Mouse (Mus musculus) heart, embryonic 16.5 days (tissue): ENCODE measurements around the gene Zfp963. TPM values are rescaled to one million over a fixed set of nuclear protein-coding genes. Genes with fewer than 3 reads are reported as not detected.

Experiments used
- ATAC-seq: fragments of 200-750 bp; cut with Nextera tagmentation; replicated peaks from 2 replicates; pipeline ENCODE4 v1.8.0; 2017; ENCODE audit warnings: moderate number of reproducible peaks; ENCODE audit not compliant: insufficient read depth, low FRiP score; ENCODE audit errors: extremely low read depth
- H3K27ac ChIP-seq: fragments of 300-500 bp; sonication (generic); 2 replicates; pipeline ENCODE4 v1.5.1; 2014; ENCODE audit warnings: mild to moderate bottlenecking, low read length, control low read depth, moderate library complexity
- H3K27me3 ChIP-seq: fragments of 300-500 bp; sonication (generic); 2 replicates; pipeline ENCODE4 v1.6.1; 2014; ENCODE audit warnings: low read length, mixed read lengths; ENCODE audit not compliant: control insufficient read depth, insufficient read depth
- H3K36me3 ChIP-seq: fragments of 300-500 bp; sonication (generic); 2 replicates; pipeline ENCODE4 v1.6.1; 2014; ENCODE audit not compliant: control insufficient read depth, insufficient read depth
- H3K4me1 ChIP-seq: fragments of 300-500 bp; sonication (generic); 2 replicates; pipeline ENCODE4 v1.6.1; 2014; ENCODE audit warnings: low read length, mixed read lengths; ENCODE audit not compliant: control insufficient read depth, insufficient read depth
- H3K4me2 ChIP-seq: fragments of 300-500 bp; sonication (generic); 2 replicates; pipeline ENCODE4 v1.6.1; 2014; ENCODE audit warnings: low read depth, mild to moderate bottlenecking, control low read depth, low read length
- H3K4me3 ChIP-seq: fragments of 300-500 bp; sonication (generic); 2 replicates; pipeline ENCODE4 v1.5.1; 2014; ENCODE audit warnings: mild to moderate bottlenecking, control low read depth, low read length
- H3K9ac ChIP-seq: fragments of 300-500 bp; sonication (generic); 2 replicates; pipeline ENCODE4 v1.6.1; 2014; ENCODE audit warnings: low read length, control low read depth
- H3K9me3 ChIP-seq: fragments of 300-500 bp; sonication (generic); replicated peaks from 2 replicates; pipeline ENCODE4 v1.6.1; 2016; ENCODE audit warnings: low read length; ENCODE audit not compliant: control insufficient read depth
- WGBS: fragments of 180-500 bp; shearing (Covaris S2); extraction: QIAGEN DNeasy Blood & Tissue Kit; methylation state at CpG from one replicate; pipeline ENCODE4 v1.1.7; 2014; 5-methylcytosine and 5-hydroxymethylcytosine counted together
- polyA plus RNA-seq: library from polyadenylated mRNA; unstranded; fragments of >200 nt; fragmentation: Nextera tagmentation; extraction: Ambion mirVana; gene quantifications from 2 replicates; pipeline ENCODE4 v1.2.1, GENCODE M21; 2015

The Zfp963 gene
- polyA plus RNA-seq, 1 experiment from 2014 or later, result 5.1 TPM

DNA sequence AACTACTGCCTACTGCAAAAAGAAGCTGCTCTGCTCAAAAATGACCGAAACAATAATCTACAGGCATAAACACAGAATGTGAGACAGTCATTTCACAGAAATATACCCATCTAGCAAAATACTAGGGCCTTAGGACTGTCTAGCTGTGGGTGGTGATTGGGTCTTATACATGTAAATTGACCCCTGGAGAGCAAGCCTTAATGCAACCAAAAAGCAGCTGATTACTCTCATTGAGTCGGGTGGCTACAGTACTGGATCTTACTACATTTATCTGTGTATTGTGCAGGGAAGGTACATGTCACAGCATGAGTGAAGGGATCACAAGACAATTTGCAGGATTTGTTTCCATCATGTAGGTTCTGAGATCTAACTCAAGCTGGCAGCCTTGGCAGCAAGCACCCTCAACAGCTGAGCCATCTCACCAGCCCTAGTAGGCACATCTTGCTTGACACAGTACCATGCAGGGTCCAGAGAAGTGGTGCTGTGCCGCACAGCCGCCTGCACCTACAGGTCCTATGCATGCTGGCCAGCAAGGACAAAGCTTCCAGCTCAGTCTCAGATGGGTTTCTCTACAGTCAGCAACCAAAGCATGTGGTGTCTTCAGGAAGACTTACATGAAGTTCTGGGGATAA, 12.2 kb upstream of the Zfp963 start:
- Histone ChIP-seq H3K4me1 (no peaks in the 10 kb centered on the region), H3K27me3 (no peaks in the 10 kb centered on the region), H3K9me3 (peaks cover 19% of the 10 kb centered on the region), H3K27ac (no peak overlapping the region), H3K4me3 (no peak overlapping the region), H3K4me2 (no peak overlapping the region), H3K9ac (no peak overlapping the region), H3K36me3 (peaks cover 39% of the 10 kb centered on the region)
- WGBS, result 90% methylated on average over 4 of the region's 4 CpGs
- no peak for ATAC-seq

DNA sequence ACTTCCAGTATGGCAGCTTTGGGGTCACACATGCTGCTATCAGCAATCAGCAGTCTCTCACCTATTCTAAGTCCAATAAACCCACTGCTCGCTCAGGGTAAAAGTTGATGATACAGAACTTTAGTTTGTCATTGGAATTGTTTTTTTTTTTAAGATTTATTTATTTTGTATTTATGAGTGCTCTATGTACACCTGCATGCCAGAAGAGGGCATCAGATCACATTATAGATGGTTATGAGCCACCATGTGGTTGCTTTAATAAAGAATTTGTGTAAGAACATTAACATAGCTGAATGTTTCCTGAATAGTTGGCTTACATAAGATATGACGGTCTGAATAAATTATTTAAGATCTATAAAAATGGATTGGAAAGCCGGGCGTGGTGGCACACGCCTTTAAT, 8.5 kb upstream of the Zfp963 start:
- H3K36me3 ChIP-seq, result peaks cover 14% of the 10 kb centered on the region
- H3K27ac ChIP-seq, result no peak overlapping the region
- no peak for ATAC-seq
- H3K9ac ChIP-seq, result no peak overlapping the region
- H3K4me2 ChIP-seq, result no peak overlapping the region
- no peaks in the 10 kb centered on the region for H3K4me1 ChIP-seq
- WGBS, result 96% methylated on average over 5 of the region's 5 CpGs
- no peaks in the 10 kb centered on the region for H3K9me3 ChIP-seq
- H3K4me3 ChIP-seq, result no peak overlapping the region
- no peaks in the 10 kb centered on the region for H3K27me3 ChIP-seq

DNA sequence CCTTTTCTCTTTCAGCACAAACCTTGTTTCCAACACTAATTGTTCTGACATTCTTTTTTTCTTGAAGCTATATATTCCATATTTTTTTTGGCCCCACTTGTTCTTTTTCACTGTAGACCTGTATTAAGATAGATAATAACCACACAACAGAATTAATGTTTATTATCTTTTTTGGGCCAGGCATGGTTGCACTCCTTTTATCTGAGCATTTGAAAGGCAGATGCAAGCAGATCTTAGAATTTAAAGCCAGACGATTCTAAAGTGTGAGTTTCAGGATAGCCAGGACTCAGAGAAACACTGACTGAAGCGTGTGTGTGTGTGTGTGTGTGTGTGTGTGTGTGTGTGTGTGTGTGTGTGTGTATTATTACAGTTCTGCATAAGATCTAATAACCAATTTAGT, 2.7 kb upstream of the Zfp963 start:
- H3K27me3 ChIP-seq, result no peaks in the 10 kb centered on the region
- no peak overlapping the region for H3K4me3 ChIP-seq
- no peak overlapping the region for H3K9ac ChIP-seq
- no peaks in the 10 kb centered on the region for H3K9me3 ChIP-seq
- no peak overlapping the region for H3K4me2 ChIP-seq
- 87% methylated on average over 2 of the region's 2 CpGs for WGBS
- no peak overlapping the region for H3K27ac ChIP-seq
- ATAC-seq, result no peak
- peaks cover 8% of the 10 kb centered on the region for H3K4me1 ChIP-seq
- peaks cover 11% of the 10 kb centered on the region; the same call in 1 of the 2 replicates for H3K36me3 ChIP-seq

DNA sequence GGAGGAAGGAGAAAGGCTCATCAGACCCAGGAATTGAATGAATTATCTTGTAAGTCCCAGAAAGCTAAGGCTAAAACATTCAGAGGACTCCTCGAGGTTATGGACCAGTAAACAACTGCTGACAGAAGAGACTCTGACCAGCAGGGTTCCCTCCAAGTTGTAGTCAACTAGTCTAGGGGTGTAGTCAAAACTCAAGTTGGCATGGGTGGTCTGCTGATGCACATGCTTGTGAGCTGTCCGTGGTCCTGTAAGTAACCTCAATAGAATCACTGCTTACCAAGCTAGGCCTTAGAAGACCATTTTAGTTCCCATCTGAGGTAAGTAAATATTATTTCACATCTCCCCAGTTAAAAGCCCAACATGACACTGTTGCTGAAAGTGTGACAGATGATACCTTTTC, 8.5 kb downstream of the Zfp963 start:
- 77% methylated on average over 2 of the region's 2 CpGs for WGBS
- no peak overlapping the region for H3K4me3 ChIP-seq
- no peak overlapping the region for H3K27ac ChIP-seq
- H3K9me3 ChIP-seq, result no peaks in the 10 kb centered on the region
- H3K4me1 ChIP-seq, result no peaks in the 10 kb centered on the region
- H3K27me3 ChIP-seq, result no peaks in the 10 kb centered on the region
- peaks cover 11% of the 10 kb centered on the region for H3K36me3 ChIP-seq
- H3K4me2 ChIP-seq, result no peak overlapping the region
- no peak overlapping the region for H3K9ac ChIP-seq
- no peak for ATAC-seq

DNA sequence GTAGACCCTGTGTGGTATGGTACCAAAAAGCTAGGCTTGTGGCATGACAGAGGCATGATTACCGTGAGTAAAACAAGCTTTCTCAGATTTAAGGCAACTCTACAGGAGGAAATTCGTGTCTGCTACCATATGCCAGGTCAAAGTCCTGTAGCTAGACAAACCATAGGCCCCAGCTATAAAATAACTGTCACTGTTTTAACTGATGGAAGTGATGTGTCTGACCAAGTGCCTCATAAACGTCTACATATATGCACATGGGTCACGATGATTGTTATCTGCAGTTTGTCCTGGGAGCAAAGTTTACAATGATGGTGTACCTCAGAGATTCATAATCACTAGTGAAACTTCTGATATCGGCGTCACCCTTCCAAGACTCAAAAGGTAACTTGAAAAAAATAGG, 9.0 kb downstream of the Zfp963 start:
- peaks cover 11% of the 10 kb centered on the region for H3K36me3 ChIP-seq
- H3K4me1 ChIP-seq, result no peaks in the 10 kb centered on the region
- H3K4me2 ChIP-seq, result no peak overlapping the region
- no peak overlapping the region for H3K27ac ChIP-seq
- no peaks in the 10 kb centered on the region for H3K9me3 ChIP-seq
- WGBS, result 80% methylated on average over 6 of the region's 6 CpGs
- no peaks in the 10 kb centered on the region for H3K27me3 ChIP-seq
- no peak overlapping the region for H3K4me3 ChIP-seq
- ATAC-seq, result no peak
- H3K9ac ChIP-seq, result no peak overlapping the region

DNA sequence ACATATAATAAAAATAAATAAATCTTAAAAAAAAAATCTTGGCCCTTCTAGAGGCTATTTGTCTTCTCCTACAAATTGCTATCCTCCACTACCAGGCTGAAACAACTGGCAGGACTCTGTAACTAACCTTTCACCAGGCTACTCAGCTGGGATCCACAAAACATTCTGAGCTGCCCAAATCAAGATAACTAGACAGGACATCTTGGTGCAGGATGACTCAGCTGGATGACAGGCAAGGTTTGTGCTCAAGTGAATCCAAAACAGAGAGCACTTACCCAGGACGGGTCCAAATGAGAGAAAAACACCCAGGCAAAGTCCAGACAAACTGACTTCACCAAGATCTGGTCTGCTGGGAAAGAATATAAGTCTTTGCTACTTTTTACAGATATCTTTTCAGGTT, 14.3 kb downstream of the Zfp963 start:
- Histone ChIP-seq H3K9ac (no peak overlapping the region), H3K4me2 (no peak overlapping the region), H3K9me3 (no peaks in the 10 kb centered on the region), H3K4me1 (no peaks in the 10 kb centered on the region), H3K27ac (no peak overlapping the region), H3K27me3 (no peaks in the 10 kb centered on the region), H3K36me3 (0 out of 2 replicates have a peak, but pooled peaks cover under 1% of the 10 kb centered on the region), H3K4me3 (no peak overlapping the region)
- WGBS, result 71% methylated on average over 1 of the region's 1 CpGs
- ATAC-seq, result no peak

DNA sequence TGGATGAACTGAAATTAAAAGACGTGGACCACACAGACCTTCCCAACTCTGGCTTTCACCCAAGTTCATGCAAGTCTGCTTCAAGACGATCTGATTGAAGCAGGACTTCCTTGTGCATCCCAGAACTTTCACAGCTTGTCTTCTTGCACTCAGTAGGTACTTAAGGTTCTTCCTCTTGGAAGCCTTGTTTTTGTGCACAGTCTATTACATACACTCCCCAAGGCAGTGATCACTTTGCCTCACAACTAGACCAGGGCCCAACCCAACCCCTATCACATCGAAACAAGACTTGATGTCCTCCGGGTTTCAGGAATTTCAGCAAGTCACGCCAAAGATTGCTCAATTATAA, 32.6 kb downstream of the Zfp963 start:
- 41% methylated on average over 5 of the region's 5 CpGs for WGBS
- no peaks in the 10 kb centered on the region for H3K27me3 ChIP-seq
- peak overlapping the region; percentile 48; the same call in 1 of the 2 replicates for H3K27ac ChIP-seq
- H3K9me3 ChIP-seq, result no peaks in the 10 kb centered on the region
- H3K9ac ChIP-seq, result peak overlapping the region; percentile 62
- H3K4me1 ChIP-seq, result peaks cover 15% of the 10 kb centered on the region
- H3K4me3 ChIP-seq, result peak overlapping the region; percentile 78
- peak; percentile 1; the same call in 1 of the 2 replicates for ATAC-seq
- peak overlapping the region; percentile 80 for H3K4me2 ChIP-seq
- H3K36me3 ChIP-seq, result peaks cover 4% of the 10 kb centered on the region; the same call in 1 of the 2 replicates

DNA sequence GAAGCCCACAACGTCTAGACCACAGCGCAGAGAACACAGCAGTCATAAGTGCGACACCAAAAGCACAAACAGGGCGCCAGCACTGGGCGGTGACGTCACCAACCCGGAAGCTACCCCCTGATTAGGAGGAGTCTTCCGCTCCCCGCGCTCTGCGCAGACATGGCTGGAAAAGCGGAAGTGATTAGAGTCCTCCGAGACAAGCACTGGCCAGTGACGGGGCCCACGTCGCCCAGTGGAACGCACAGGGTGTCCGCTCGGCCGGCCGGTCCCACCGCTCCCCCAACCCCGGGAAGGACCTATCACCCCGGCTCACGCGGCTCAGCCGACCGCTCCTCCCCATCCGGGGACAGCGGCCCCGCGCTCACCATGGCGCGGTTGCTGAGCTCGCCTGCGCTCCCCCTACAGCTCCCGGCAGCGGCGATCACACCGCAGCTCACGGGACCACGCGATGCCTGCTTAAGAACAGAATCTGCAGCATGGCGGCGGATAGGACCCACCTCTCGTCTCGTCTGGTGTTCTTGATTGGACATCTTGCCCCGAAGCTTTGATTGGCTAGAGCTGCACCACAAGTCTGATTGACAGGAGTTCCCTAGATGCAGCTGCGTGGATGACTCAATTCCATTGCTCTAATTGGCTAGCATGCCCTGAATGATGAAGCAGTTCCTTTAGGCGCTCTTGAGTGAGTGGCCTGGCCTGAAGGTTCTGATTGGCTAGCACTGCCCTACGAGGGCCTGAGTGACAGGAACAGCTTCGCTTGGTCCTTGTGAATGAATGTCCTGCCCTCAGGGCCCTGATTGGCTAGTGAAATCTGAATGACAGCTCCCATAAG, 33.2 kb downstream of the Zfp963 start:
- WGBS, result under 1% methylated on average over 52 of the region's 52 CpGs
- peak overlapping the region; percentile 80 for H3K4me2 ChIP-seq
- H3K4me3 ChIP-seq, result peak overlapping the region; percentile 78
- H3K9me3 ChIP-seq, result no peaks in the 10 kb centered on the region
- H3K27ac ChIP-seq, result peak overlapping the region; percentile 99
- H3K36me3 ChIP-seq, result peaks cover 7% of the 10 kb centered on the region; the same call in 1 of the 2 replicates
- peaks cover 15% of the 10 kb centered on the region for H3K4me1 ChIP-seq
- H3K9ac ChIP-seq, result peak overlapping the region; percentile 94
- H3K27me3 ChIP-seq, result no peaks in the 10 kb centered on the region
- ATAC-seq, result peak; percentile 99

DNA sequence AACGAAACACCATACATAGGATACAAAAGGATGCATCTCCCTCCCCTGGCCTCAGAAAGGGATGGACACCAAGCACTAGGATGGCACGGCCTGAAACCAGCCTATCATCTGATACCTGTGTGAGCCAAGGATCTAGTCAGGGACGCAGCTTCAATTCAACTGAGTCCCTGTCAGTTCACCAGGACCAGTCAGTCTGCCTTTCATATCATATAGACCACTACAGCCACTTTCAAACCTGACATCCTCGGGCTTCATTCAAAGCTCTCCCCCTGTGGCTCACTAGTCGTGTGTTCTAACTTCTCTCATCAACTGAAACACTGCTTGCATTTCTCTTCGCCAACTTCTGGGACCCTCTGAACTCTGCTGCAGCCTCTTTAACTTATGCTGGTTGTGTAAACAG, 34.4 kb downstream of the Zfp963 start:
- ATAC-seq, result no peak
- Histone ChIP-seq H3K4me1 (peaks cover 15% of the 10 kb centered on the region), H3K36me3 (peaks cover 7% of the 10 kb centered on the region; the same call in 1 of the 2 replicates), H3K27ac (no peak overlapping the region), H3K27me3 (no peaks in the 10 kb centered on the region), H3K4me3 (peak overlapping the region; percentile 32), H3K9ac (peak overlapping the region; percentile 8), H3K4me2 (peak overlapping the region; percentile 66), H3K9me3 (no peaks in the 10 kb centered on the region)
- 75% methylated on average over 6 of the region's 6 CpGs for WGBS
